Mouse (Mus musculus): ENCODE results near the gene Vmn1r42.
"Not testable (repeated sequence)": the region's sequence is repeated elsewhere in the genome, so short reads cannot be mapped to it uniquely, and the experiment has no call there.

Gene Vmn1r42

DNA sequence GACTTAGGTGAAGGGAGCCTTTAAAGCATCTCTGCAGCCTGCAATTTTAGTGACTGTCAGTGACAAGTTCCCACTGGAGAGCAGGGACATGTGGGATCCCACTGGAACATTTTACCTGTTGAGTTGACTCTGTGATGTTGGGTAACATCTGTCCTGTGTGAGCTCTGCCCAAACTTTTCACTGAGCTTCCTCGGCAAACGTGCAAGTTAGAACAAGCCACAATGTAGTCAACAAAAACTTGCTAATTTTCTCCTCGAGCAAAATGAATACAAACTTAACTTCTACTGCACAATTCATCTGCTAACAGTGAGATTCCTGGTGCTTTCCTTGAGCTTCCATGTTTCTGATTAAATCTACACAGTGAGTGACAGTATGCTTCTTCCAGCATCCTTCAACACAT is at the start of gene Vmn1r42, which contains the start of gene Vmn1r43:
Vmn1r42 (minus strand) TSS at position 101 of the 400 bp plus-strand sequence.
Vmn1r43 (minus strand) TSS at position 101 of the 400 bp plus-strand sequence.
- DNase-seq (ENCODE audit: low spot score): not testable (repeated sequence)

DNA sequence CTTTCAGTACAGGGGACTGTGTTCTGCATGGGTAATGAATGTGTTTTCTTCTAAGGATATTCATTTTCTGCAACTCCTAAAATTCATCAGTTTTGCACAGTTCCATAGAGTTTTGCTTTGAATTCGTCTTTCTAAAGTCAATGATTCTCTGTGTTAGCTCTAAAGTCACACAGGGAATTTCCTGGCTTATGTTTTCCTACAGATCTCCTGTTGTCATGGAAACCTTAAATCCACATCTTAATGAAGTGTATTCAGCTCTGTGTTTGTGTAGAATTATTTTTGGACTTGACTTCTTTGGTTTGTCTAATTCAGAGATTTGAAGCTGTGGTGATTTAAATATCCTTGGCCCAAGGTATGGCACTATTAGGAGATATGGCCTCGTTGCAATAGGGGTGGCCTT is 7.6 kb upstream of the Vmn1r42 start:
- no peak for DNase-seq (ENCODE audit: low spot score)

DNA sequence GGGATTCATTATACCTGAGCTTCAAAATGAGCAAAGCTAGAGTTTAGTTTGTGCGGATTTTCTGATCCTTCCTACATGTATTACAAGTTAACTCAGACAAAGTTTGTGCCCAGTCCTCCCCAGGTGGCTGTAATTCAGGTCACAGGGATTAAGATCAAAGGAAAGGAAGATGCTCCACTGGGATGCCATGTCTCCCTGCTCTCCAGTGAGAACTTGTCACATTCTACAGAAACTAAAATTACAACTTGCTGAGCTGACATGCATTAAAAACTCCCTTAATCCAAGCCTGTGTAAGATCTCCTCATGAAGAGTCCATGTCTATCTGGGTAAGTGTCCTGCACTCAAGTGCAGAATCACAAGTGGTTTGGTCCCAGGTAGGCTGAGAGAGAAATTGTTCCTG is 7.1 kb upstream of the Vmn1r42 start, which contains the start of gene Vmn1r44:
Vmn1r44 (plus strand) TSS at position 301 of the 400 bp plus-strand sequence.
- DNase-seq (ENCODE audit: low spot score): no peak

DNA sequence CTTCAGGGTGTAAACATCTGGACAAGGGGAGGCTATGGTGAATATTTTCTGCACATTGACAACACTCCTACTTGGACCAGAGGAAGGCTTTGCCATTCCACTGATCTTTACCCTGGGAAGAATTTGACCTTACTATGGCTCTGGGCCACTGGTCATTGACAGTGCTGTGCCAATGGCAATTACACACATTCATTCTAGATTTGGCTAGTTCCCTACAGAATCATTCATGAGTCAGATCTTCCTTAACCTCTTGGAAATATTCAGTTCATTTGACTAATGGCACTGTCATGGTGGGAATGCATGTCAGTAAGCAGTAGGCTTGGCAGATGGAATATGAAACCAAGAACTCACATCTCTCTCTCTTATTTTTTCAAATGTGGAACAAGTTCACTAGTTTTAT is 4.7 kb upstream of the Vmn1r42 start:
- DNase-seq (ENCODE audit: low spot score): peak; percentile 78

DNA sequence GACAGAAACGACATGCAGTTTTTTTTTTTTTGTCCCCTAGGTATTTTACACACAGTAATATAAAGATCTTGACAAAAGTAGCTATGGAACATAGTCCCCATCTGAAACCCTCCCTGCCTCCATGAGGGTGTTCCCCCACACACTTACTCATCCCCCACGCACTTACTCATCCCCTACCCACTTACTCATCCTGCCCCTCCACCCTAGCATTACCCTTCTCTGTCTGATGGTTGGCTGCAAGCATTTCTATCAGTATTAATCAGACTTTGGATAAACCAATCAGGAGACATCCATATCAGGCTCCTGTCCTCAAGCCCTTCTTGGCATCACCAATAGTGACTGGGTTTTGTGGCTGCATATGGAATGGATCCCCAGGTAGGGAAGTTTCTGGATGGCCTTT is 750 bp upstream of the Vmn1r42 start:
- DNase-seq (ENCODE audit: low spot score): no peak

DNA sequence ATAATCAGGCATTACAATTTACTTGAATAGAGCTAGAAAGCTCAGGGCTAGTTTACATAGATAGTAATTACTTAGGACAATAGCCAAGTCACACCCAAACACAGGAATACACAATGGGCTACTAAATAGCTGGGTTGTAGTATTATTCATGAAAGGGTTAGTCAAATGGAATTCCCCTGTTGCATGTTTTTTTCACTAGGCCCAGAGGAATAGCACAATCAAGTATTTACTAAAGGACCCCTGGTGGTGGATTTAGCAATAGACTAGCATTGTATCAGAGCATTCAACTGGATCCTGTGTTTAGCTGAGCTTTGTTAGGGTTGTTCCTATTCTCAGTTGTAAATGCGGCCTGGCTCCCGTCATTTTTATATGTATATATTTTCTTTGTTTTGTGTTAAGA is 8.2 kb downstream of the Vmn1r42 start:
- DNase-seq (ENCODE audit: low spot score): no peak

DNA sequence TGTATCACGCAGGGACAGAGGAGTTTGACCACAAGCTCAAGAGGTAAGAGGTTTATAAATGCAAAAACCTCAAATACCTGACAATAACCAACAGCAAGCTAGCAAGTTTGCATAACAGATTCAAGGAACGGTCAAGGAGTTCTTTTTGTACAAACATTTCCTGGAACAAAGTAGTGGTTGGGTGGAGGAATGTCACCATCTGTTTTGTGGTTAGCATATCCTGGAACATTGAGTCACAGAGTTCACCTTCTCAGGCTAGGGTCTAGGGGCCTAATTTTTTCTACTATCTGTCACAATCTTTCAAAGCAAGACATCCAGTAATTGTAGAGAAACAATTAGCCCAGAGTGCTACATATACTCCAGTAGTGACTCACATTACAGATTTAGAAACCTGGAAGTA is 8.9 kb downstream of the Vmn1r42 start:
- no peak for DNase-seq (ENCODE audit: low spot score)

DNA sequence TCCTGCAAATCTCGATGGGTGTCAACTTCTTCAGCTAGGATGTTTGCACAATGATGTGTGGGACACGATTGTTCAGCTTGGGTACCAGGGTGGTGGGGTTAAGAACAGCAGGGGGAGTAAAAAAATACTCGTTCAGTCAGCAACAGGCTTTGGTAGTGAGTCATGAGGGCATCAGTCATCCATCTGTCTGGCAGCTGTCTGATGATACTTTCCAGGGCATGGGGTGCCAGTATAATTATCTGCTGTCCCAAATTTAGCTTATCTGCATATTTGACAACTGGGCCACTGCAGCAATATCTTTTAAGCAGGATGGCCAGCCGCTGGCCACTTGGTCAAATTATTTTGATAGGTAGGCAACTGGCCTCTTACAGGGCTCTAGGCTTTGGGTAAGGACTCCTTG is 12.4 kb downstream of the Vmn1r42 start:
- no peak for DNase-seq (ENCODE audit: low spot score)

DNA sequence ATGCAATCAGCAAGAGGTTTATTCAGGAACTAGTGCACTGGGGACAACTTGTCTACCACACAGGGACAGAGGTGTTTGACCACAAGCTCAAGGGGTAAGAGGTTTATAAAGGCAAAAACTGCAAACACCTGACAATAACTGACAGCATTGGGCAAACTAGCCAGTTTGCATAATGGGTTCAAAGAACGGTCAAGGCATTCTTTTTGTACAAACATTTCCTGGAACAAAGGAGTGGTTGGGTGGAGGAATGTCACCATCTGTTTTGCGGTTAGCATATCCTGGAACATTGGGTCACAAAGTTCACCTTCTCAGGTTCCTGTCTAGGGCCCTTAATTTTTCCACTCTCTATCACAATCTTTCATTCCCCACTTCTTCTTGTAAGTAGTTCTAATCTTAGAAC is 16.4 kb downstream of the Vmn1r42 start:
- DNase-seq (ENCODE audit: low spot score): peak; percentile 27

DNA sequence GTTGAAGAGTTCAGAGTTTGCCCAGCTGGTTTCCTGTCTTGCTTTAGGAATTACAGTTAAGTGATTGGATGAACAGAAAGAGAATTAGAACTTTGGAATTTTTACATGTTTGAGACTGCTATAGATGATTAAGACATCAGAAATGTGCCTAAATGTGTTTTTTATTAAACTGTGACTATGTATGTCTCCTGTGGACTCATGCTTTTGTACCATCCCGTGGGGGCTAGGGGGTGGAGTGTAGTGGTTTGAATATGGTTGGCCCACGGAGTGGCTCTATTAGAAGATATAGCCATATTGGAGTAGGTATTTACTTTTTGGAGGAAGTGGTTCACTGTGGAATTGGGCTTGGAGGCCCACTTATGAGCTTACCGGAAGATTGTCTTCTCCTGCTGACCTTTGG is 18.7 kb downstream of the Vmn1r42 start:
- DNase-seq (ENCODE audit: low spot score): no peak
